Mouse (Mus musculus): ENCODE measurements around the gene Abcc12.

DNA sequence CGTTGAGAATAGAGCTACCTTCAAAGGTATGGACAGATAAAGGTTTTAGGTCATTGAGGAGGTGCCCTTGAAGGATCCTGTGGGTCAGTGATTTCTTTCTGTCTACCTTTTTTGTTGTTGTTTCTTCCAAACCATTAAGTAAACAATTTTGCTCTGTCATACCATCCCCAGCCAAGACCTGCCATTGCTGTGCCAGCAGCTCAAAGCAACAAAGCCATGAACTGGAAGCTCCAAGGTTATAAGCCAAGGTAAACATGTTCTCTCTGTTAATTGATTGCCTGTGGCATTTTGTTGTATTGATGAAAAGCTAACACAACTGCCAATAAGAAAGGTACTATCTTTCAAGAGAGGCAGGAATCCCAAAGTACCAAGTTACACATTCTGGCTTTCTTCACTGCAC lies 86.6 kb downstream of the Abcc12 start:
- TF ChIP-seq CTCF (IDR thresholded peaks at IDR 0.05; ENCODE audit: low read depth, low read length) (no peak), GATA1 (IDR thresholded peaks at IDR 0.05; ENCODE audit: borderline replicate concordance, low read length) (no peak), TAL1 (conservative IDR thresholded peaks at IDR 0.05; ENCODE audit: low read depth, low read length) (no peak), GATA2 (IDR thresholded peaks at IDR 0.05; ENCODE audit: borderline replicate concordance, low read depth, low read length) (no peak)
